Mouse (Mus musculus) thymus, postnatal 4 days (tissue): ENCODE results near the gene Ncan.
"Not testable (repeated sequence)": the region's sequence is repeated elsewhere in the genome, so short reads cannot be mapped to it uniquely, and the experiment has no call there.

Experiments used
- DNase-seq: peaks from one replicate; pipeline ENCODE4 v3.0.0; 2021

Ncan gene

GRCm38 (mm10) chr8:70081976-70082375, 38.7 kb downstream of the Ncan start:
- DNase-seq, result no peak

- no peak for DNase-seq
Observed at GRCm38 (mm10) chr8:70073682-70074081, 47.0 kb downstream of the Ncan start.

GRCm38 (mm10) chr8:70073120-70073519, 47.6 kb downstream of the Ncan start:
- DNase-seq, result no peak

- DNase-seq, result no peak
Observed at GRCm38 (mm10) chr8:70072441-70073069, 48.1 kb downstream of the Ncan start, which contains the start of gene Tm6sf2. TSS of gene Tm6sf2 (plus strand) at chr8:70072924.

- no peak for DNase-seq
Observed at GRCm38 (mm10) chr8:70071836-70072440, 48.7 kb downstream of the Ncan start.

GRCm38 (mm10) chr8:70057721-70058120, 63.0 kb downstream of the Ncan start:
- no peak for DNase-seq

GRCm38 (mm10) chr8:70050434-70050833, 70.2 kb downstream of the Ncan start:
- DNase-seq, result not testable (repeated sequence)

- no peak for DNase-seq
Observed at GRCm38 (mm10) chr8:70049662-70050061, 71.0 kb downstream of the Ncan start.

- no peak for DNase-seq
Observed at GRCm38 (mm10) chr8:70043996-70044395, 76.7 kb downstream of the Ncan start.
